Mouse (Mus musculus) adrenal gland (tissue): ENCODE data around the gene Pax3.

Experiments used
- intact Hi-C: fragments of 180-260 bp; cut with DNase I; formaldehyde crosslinking; loops from one replicate; pipeline ENCODE4 v1.15.1; 2025

The Pax3 gene

DNA sequence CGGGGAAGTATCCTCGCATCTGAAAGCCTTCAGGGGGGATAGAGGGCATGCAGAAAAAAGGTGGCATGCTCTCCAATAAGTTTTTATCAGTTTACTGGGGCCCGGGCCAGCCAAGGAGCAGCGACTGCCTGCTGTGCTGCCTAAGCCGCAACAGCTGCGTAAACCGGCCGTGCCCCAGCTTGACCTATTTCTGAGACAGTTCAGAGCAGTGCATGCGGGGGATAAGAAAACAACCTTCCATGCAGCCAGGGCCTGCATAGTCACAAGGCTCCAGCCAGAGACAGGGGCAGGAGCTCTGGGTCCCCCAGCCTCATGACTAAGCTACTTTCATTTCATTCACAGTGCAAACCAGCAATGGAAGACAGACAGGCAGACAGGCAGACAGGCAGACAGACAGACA lies 15.1 kb downstream of the Pax3 start:
- intact Hi-C loops = no loop called here

DNA sequence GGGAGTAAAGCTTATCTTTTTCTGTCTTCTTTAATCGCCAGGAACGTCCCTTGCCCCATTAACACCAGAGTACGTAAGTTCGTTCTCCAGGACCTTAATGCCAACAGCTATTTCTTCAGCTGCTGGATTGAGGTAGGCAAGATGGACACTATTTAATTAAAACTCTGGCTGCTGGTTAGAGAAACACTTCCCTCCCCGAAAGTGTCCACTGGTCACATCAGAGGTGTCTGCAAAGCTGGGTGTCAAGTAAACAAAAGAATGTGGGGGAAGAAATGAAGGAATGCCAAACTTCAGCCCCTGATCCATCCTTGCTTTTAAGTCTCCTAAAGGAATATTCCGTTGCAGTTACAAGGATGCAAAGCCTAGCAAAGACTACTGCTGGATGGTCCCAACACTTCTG lies 24.6 kb downstream of the Pax3 start:
- intact Hi-C loops = no loop called here

DNA sequence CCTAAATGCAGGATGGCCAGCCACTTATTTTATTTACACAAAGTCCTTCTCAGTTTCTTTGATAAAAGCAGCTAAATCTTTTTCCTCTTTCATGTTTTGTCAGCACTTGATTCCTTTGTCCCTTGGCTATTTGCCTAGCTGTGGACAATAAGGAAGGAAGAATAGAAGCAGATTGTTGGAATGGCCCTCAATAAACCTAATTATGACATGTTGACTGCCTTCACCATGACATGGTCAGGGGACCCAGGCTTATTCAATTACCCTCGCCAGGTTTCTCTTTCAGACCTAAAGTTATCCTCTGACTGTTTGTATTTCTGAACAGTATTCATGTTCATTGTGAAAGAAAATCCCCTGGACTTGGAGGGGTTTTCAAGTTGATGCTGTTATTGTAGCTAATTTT lies 25.3 kb downstream of the Pax3 start:
- intact Hi-C loops = no loop called here

DNA sequence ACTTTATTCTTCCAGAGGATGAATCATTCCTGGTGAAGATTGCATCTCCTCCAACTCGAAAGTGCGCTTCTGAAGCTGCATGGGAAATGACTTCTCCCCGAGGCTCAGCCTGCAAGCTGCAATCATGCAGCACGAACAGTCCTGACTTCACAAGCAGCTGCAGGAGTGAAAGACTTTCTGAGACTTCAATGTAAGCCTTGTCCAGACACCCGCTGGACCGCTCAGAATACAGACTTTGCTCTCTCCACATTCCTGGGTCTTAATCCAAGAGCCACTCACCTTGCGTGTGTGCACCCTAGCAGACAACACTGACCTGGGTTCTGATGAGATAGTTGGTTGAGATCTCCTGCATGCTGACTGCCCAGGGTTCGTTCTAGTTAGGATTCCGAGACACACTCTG lies 26.2 kb downstream of the Pax3 start:
- intact Hi-C loops = no loop called here

DNA sequence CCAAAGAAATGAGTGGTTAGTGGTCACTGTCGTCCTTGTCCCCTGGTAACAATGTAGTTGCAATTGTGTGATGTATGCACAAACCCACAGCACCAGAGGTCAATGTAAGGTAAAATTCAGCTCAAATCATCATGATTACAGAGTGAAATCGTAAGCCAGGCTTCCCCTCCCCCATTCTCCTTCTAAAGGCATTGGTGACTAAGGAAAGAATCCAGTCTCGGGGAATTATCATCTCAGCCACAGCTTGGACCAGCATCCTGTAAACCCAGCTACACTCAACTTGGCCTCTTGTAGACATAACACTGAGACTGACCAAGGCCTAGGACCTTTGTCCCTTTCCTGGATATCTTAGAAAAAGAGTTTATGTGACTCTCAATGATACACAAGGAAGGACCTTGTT lies 28.1 kb downstream of the Pax3 start:
- intact Hi-C loops = no loop called here

DNA sequence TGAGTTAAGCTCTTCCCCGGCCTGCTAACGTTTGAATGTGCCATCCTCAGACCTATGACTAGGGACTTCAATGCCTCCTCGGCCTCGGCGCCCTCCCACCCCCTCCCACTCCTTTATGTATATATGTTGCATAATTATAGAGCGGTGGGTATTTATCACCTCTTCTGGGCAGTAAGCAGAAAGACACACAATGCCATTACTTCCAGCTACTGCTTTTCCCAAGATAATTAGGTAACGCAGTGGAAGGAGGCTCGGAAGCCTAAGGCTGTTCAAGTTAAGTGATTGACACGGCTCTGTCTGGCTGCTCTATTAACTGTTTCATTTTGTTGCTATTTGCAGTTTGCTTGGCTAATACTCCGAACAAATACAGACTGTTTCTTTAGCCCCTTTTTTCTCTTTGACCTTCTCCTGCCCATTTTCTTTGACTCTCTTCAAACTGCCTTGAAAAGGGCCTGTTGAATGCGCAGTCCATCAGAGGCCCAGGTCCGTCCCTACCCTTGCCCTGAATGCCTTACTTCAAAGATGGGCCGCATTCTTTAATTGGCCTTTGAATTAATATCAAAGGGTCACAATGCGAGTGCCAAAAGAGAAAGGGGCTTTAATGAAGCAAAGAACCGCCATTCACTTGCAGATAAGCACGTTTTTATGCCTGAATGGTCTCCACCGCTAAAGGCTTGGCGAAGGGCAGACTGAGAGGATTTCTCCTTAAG lies 29.2 kb downstream of the Pax3 start:
- intact Hi-C loops = no loop called here

DNA sequence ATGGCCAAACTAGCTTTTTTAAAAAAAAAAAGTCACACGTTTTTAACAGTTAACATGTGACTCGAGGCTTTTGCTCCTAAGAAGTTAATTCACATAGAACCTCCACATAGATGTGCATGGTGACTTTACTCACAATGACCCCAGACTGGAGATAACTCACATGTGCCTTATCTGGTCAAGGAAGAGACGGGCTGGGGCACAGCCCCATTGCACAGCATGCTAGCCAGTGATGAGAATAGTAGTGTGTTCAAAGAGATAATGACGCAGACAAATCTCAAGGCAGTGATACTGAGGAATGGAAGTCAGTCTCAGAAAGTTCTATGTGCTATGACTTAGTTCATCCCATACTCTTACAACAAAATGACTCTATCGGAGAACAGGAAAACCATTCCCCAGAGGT lies 35.2 kb downstream of the Pax3 start:
- intact Hi-C loops = no loop called here

DNA sequence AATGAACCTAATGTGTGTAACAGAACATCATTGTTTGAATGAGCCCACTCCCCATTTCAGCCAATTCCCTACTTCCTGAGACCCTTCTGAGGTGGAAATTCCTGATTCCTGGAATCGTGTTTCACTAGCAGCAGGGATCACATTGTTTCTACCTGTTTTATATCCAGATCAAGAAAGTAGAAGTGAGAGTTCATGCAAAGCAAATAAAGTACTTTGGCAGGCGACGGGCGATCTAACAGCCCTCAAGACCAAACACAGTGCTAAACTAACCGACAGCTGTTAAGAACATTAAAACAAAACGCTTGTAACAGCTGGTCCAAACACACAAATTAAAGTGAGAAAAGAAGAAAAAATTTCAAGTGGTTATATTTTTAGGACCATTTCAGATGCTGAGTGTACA lies 39.0 kb downstream of the Pax3 start:
- intact Hi-C loops = no loop called here

DNA sequence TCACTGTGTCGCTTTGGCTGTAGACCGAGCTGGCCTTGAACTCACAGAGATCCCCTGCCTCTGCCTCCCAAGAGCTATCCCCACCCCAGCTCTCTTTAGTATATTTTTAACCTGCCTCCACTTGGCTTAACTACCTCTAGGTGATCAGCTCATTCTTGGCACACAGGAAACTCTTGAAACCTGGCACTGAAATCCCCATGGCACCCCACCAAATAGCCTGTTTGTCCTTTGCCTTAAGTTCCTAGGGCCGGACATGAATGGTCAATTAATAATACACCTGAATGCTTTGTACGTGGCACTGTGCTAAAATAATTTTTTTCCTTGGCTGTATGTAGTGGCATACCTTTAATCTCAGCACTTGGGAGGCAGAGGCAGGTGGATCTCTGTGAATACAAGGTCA lies 41.1 kb downstream of the Pax3 start:
- intact Hi-C loops = no loop called here

DNA sequence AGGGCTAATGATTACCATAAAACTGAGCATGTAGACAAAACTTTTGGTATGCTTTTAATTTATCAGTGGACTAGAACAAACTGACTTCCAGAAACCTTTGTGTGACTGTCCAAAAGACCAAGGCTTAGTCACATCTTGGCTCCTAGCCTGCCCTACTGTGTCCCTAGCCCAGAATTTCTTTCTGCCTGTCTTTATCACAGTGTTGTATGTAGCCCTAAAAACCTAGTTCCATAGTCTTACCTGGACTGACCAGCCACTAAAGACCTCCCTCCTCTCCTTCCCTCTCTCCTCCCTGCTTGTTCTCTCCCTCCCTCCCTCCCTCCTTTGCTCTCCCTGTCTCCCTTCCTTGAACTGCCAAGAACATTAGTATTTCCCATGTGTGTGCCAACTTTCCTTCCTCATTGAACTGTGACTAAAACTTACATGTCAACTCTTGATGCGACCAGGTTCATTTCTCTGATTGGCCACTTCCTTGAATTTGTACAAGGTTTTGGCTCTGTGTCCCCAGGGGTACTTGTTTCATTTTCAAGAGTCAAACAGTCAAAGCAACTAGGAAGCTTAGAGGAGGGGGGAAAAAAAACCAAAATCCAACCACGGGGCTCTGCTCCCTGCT lies 48.8 kb downstream of the Pax3 start:
- intact Hi-C loops = no loop called here

DNA sequence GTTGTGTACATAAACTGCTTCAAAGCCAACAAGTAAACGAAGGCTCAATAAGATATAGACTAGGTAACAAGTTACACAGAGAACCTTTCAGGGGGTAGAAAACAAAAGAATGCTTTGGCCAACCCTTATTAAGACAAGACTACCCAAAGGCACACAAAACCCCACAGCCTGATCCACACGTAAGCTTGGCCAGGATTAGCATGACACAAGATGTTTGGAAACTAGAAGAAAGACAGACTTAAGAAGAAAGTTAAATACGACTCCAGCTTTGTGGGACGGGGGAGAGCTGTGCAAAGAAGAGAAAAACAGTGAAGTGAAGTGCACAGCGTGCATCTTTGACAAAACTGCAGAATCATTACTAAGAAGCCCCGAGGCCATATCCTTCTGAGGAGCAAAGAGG lies 53.5 kb downstream of the Pax3 start:
- intact Hi-C loops = no loop called here

DNA sequence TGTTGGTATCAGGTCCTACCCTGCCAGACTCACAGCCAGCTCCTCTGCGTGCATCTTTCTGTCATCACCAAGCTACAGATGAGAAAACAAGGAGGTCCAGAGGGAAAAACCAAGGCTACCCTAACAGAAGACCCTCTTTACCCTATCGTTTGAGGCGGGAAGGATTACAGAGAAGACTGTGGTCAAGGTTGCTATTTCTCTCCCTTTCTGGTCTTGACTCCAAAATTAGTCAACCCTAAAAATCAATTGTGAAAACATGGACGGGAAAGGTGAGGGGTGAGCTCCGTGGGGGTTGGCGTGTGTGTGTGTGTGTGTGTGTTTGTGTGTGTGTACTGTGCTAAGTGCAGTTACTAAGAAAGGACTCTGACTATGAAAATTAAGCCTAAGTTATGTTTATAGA lies 54.0 kb downstream of the Pax3 start:
- intact Hi-C loops = no loop called here

DNA sequence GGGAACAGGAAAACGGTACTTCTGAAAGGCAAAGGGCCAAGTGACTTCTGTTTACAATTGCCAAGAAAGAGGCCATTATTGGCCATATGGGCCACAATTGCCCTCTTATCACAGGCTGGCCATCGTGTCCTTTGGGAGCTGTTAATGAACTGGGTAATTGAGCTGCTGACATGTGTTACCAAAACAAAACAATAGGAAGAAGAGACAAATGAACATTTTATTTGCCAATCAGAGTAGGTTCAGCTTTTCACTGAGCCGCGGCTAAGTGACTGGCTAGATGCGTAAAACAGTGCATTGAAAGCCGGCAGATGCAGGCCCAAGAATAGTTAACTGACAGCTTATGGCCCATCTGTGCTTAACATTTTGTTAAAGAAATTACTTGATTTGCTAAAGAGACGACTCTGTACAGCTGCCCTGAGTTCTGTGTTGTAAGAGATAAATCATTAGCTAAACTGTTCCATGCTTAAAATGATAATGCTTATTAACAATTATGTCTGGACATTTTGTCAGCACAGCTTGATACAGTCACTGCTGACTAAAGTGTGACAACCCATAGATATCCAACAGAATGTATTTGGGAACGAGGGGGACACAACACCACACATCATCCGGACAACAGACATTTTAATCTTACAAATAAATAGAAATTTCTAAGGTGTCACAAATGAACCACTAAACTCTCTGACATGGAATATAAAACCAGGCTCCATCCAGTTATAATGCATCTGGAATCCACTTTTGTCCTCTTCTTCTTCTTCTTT lies 55.0 kb downstream of the Pax3 start:
- intact Hi-C loops = no loop called here

DNA sequence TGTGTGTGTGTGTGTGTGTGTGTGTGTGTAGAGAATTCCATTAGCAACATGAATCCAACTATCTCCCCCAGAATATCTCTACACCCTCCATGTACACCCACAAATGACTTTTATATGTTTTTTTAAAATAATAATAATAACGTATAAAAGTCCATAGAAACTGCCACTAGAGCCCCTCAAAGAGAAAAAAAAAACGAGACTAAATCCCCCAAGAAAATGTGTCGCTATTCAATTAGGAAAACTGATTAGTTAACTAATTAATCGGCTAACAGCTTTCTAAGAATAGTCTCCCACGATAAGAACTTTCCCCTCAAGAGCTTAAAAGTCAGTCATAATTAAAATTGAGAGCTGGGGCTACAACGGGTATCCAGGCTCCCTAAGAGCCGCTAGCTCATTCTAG lies 55.6 kb downstream of the Pax3 start:
- intact Hi-C loops = no loop called here

DNA sequence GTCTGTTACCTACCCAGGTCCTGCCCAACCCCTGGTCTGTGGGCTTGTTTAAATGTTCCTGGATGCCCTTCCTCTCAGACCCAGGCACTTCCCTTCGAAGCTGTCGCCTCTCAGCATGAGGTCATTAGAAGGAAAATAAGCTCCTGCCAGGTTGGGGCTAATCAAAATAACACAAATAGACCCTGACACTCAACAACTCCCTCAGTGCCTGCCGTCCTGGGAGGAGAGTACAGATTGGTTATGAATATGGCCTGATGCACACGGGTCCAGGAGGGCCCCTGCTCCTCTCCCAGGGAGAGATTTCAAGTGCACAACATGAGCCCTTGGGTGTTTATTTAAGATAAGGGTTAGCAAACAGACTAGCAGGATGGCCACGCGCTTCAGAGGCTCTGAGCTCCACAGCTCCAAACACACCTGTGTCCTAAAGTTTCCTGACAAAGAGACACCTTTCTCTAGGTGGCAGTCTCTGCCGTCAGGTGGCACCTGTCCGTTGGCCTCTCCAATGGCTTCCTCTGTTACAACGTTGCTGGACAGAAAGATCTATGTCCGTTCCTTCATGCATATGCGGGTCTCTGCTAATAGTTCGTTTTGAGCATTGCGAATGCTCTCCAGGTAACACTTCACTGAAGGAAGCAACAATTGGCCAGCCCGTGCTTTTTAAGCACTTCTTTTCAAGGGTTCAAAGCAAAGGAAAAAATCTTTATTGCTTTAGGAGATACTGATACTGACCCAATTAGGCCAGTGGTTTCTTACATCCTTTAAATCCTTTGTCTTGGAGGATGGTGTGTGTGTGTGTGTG lies 56.2 kb downstream of the Pax3 start:
- intact Hi-C loops = no loop called here

DNA sequence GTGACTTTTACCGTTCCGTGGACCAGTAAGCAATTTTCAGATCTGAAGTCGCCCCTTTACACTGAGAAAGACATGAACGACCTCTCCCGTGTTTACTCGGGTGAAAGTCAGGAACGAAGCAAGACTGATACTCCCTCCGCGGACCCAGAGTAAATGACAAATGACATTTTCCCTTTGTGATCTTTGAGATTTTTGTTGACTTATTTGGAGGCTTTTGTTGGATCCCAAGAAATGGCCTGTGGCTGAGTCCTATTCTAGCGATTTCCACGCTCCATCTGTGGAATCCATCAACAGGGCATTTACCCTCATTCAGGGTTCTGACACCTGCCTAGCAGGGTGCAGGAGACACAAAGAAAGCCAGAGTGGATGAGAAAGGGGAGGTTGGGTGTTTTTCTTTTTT lies 57.6 kb downstream of the Pax3 start:
- intact Hi-C loops = no loop called here

DNA sequence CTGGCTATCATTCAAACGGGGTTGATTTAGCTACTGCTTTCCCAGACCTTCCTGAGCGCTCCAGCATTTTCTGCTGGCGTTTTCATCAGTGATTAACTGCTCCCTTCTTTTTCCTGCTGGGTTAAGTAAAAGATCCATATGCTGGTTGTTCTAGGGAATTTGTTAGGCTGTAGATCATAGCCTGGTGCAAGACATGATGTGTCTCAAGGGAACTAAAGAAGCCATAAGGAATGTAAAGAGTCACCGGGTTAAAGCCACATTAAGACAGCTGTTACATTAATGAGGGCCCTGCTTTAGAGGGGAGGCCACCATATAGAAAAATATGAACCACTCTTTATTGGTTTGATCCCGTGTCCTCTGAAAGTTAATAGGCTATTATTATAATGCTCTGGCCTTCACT lies 67.7 kb downstream of the Pax3 start:
- intact Hi-C loops = no loop called here

DNA sequence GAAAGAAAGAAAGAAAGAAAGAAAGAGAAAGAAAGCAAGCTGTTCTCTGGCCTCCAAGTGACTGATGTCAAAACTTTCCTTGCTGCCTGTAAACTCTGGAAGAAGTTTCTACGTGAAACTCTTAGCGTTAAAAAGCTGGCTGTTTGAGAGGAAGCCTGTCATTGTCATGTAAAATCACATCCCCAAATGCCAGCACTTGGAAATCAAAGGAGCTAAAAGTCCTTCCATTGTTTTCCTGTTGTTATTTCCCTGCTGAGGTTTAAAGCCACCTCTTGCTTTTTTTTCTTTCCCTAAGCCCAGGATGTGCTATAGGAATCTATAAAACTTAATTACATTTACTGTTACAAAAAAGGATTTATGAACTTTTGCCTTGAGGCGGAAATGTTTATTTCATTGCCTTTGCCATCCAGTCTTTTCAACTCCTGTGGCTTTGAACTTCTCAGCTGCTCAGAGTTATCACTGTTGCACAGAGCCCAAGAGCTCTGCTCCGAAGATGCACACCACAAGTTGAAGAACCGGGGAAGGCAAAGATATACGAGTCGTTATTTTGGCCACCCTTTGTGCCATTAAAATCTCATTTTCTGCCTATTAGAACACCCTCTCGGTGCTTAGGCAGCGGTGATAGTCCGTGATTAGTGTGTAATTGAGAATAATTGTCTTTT lies 76.9 kb downstream of the Pax3 start:
- intact Hi-C loops = no loop called here

DNA sequence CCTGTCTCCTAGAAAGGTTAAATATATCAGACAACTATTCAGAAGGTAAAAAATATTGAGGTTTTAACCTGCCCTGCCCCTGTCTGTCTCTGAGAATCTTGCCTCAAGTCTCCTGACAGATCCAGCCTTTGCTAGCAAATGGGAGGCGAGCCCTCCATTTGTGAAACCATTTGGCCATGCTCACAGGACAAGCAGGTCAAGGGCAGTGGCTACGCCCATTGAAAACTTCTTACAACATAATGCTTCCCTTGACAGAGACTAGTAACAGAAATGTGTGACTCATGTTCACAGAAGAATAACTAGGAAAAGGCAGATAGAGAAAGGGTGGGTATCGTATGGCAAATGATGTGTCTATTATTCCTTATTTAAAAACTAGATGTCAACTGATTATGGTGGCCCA lies 80.9 kb downstream of the Pax3 start:
- intact Hi-C loops = no loop called here

DNA sequence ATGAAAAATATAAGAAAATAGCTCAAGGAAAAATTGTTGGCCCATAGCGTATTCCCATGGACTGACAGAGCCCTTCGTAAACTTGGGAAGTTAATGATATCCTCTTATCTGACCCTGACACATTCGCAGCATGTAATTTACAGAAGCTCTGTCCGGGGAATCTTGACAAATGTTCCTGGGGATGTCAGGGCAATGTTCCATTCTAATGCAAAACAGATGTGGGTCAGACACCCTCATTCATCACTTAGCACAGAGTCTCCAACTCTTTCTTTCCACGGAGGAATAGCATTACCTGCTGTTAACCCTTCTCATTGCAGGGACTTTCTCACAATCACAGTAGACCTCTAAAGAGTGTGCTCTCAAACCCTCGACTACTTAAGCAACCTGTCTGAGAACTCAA lies 86.6 kb downstream of the Pax3 start:
- intact Hi-C loops = no loop called here

DNA sequence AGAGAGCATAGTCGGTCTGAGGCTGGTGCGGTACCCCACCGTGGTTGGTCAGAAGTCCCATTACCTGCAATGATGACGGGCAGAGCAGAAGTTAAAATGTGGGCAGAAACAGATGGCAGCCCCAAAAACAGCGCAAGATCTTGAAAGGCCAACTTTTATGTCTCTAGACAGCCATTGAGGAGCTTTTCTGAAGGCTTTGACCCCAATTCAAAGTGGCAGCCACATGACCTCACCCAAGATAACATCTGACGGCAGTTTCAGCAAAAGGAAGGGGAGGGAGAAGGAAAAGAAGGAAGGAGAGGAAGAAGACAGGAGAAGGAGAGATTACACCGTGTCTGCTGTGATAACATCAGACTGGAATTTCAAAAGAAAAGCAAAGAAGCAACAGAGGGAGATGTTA lies 93.4 kb downstream of the Pax3 start:
- intact Hi-C loops = no loop called here
